Mouse (Mus musculus): Measurements from ENCODE around the gene Frmd4b.

GRCm38 (mm10) chr6:97303277-97304109 is 313.8 kb downstream of the Frmd4b start:
- TF ChIP-seq CTCF (IDR thresholded peaks at IDR 0.05; ENCODE audit: extremely low read depth, insufficient read length, insufficient replicate concordance, low read depth, low read length): no peak
- no peak for TF ChIP-seq POLR2A (IDR thresholded peaks at IDR 0.05; ENCODE audit: low read depth, low read length)

All from small intestine, adult 2 months (tissue).